Mouse (Mus musculus) liver, embryonic 15.5 days (tissue): ENCODE results near the gene Snx13. TPM values are rescaled to one million over a fixed set of nuclear protein-coding genes. Genes with fewer than 3 reads are reported as not detected.

ENCODE experiments used
- ATAC-seq: fragments of 200-750 bp; cut with Nextera tagmentation; 2 replicates; pipeline ENCODE4 v1.8.0; 2017; ENCODE audit warnings: moderate number of reproducible peaks, mild to moderate bottlenecking, moderate library complexity; ENCODE audit not compliant: insufficient read depth
- H3K27ac ChIP-seq: fragments of 300-500 bp; sonication (generic); replicated peaks from 2 replicates; pipeline ENCODE4 v1.5.1; 2015; ENCODE audit warnings: mild to moderate bottlenecking, inconsistent platforms
- H3K27me3 ChIP-seq: fragments of 300-500 bp; sonication (generic); 2 replicates; pipeline ENCODE4 v1.6.1; 2015; ENCODE audit warnings: mild to moderate bottlenecking, inconsistent platforms
- H3K36me3 ChIP-seq: fragments of 300-500 bp; sonication (generic); replicated peaks from 2 replicates; pipeline ENCODE4 v1.6.1; 2015; ENCODE audit warnings: moderate library complexity, mild to moderate bottlenecking, inconsistent platforms
- H3K4me1 ChIP-seq: fragments of 300-500 bp; sonication (generic); replicated peaks from 2 replicates; pipeline ENCODE4 v1.6.1; 2015; ENCODE audit warnings: inconsistent platforms
- H3K4me2 ChIP-seq: fragments of 300-500 bp; sonication (generic); 2 replicates; pipeline ENCODE4 v1.6.1; 2015; ENCODE audit warnings: moderate library complexity, mild to moderate bottlenecking, inconsistent platforms
- H3K4me3 ChIP-seq: fragments of 300-500 bp; sonication (generic); replicated peaks from 2 replicates; pipeline ENCODE4 v1.5.1; 2015; ENCODE audit warnings: mild to moderate bottlenecking, inconsistent platforms
- H3K9ac ChIP-seq: fragments of 300-500 bp; sonication (generic); 2 replicates; pipeline ENCODE4 v1.6.1; 2015; ENCODE audit warnings: moderate library complexity, mild to moderate bottlenecking, inconsistent platforms
- H3K9me3 ChIP-seq: fragments of 300-500 bp; sonication (generic); replicated peaks from 2 replicates; pipeline ENCODE4 v1.6.1; 2016; ENCODE audit warnings: inconsistent platforms
- WGBS: fragments of 180-500 bp; shearing (Covaris S2); methylation state at CpG from one replicate; pipeline ENCODE4 v1.1.7; 2015; ENCODE audit warnings: mixed read lengths; ENCODE audit not compliant: insufficient replicate concordance; 5-methylcytosine and 5-hydroxymethylcytosine counted together
- polyA plus RNA-seq: library from polyadenylated mRNA; unstranded; fragments of >200 nt; fragmentation: Nextera tagmentation; extraction: Ambion mirVana; gene quantifications from 2 replicates; pipeline ENCODE4 v1.2.1, GENCODE M21; 2015

The Snx13 gene
- 6.7 and 9.2 TPM in 2 replicates for polyA plus RNA-seq

DNA sequence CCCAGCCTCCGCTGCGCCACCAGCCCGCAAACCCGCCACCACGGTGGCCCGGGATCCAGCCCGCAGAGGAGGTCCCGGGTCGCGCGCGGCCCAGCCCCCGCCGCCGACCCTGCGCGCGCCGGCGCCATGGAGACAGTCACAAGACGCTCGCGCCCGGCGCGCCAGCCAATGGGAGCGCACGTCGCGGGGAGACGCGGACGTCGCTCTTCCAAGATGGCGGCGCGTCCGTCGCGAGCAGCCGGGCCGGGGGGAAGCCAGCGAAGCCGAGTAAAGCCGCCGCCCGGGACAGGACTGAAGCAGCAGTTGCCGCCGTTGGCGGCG, at the start of gene Snx13:
Snx13 (plus strand) TSS at position 188 of the 321 bp plus-strand sequence.
- H3K4me2 ChIP-seq, result peak within 1 kb of the TSS; percentile 80
- peak; percentile 94 for ATAC-seq
- no peaks in the 10 kb centered on the region for H3K9me3 ChIP-seq
- peak within 1 kb of the TSS; percentile 96 for H3K4me3 ChIP-seq
- H3K9ac ChIP-seq, result peak within 1 kb of the TSS; percentile 94
- peak within 1 kb of the TSS; percentile 95 for H3K27ac ChIP-seq
- peaks cover 21% of the 10 kb centered on the region for H3K4me1 ChIP-seq
- H3K36me3 ChIP-seq, result no peaks in the 10 kb centered on the region
- H3K27me3 ChIP-seq, result no peaks in the 10 kb centered on the region
- WGBS, result under 1% methylated on average over 51 of the region's 51 CpGs

DNA sequence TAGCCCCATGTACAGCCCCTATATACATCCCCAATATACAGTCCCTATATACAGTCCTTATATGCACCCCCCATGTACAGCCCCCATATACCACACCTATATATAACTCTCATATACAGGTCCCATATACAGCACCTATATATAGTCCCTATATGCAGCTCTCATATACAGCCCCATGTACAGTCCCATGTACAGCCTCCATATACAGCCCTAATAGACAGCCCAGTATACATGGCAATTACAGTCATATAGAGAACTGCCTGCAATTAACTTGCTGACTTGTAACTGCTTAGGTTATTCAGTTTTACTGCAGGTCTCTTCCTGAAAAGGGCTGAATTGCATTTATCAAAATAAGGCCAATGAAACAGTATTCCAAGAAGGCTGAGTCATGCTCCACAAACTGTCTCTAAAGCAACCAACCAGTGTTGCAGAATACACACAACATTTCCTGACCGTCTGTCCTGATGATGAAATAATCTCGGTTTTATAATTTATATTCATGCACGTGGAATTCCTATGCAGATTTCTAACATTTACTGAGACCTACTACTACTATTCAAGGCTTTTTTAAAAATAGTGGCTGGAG, 49.3 kb upstream of the Snx13 start:
- Histone ChIP-seq H3K36me3 (no peaks in the 10 kb centered on the region), H3K4me3 (no peak overlapping the region), H3K4me2 (no peak overlapping the region), H3K27me3 (no peaks in the 10 kb centered on the region), H3K9me3 (no peaks in the 10 kb centered on the region), H3K27ac (no peak overlapping the region), H3K4me1 (no peaks in the 10 kb centered on the region), H3K9ac (no peak overlapping the region)
- ATAC-seq, result no peak
- WGBS, result 48% methylated on average over 3 of the region's 3 CpGs

DNA sequence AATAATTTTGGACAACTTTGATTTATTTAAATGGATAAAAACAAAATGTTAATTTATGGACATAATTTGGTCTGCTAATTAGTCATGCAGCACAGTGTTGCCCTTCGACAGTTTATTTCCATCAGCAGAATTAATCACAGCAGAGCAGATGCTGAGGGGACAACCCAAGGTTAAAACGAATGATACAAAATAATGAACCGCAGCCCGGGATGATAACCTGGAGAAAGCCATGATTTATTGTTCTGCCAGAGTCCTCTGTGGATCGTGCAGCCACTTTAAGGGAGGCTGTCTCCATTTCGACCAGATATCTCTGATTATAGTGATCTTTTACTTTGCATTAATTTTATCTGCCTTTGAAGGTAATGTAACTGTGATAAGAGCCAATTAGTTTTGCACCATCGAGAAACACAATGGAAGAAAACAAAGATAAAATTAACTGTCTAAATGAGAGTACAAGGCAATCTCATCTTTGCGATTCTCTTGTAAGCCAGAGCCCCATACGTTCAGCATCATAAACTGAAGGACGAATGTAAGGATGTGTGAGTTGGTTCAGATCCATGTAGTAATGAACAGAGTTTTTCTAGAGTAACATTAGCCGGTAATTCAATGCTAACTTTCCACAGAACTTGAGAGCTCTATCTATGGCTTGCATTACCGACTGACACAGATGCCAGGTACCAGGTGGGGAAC, 48.1 kb upstream of the Snx13 start:
- H3K4me1 ChIP-seq, result no peaks in the 10 kb centered on the region
- H3K27me3 ChIP-seq, result no peaks in the 10 kb centered on the region
- H3K9me3 ChIP-seq, result no peaks in the 10 kb centered on the region
- H3K4me3 ChIP-seq, result no peak overlapping the region
- WGBS, result 64% methylated on average over 12 of the region's 12 CpGs
- no peak overlapping the region for H3K27ac ChIP-seq
- H3K36me3 ChIP-seq, result no peaks in the 10 kb centered on the region
- no peak overlapping the region for H3K9ac ChIP-seq
- no peak overlapping the region for H3K4me2 ChIP-seq
- ATAC-seq, result no peak

DNA sequence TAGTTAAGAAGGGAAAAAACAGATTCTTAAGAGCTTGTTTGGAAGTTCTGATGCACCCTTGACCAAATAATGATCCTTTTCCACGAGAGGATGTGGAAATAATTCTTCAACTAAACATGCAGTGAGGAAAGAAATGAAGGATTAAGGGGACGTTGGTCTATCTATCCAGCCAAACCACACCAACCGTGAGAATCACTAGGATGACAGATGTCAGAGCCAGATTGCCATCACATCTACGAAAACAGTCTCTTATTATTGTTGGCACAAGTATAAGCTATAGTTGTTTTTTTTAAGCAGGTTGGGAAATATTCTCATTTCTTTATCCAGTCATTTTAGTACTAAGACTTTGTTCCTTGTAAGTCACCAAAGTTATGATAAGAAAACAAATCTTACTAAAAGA, 46.7 kb upstream of the Snx13 start:
- no peaks in the 10 kb centered on the region for H3K36me3 ChIP-seq
- no peak overlapping the region for H3K4me3 ChIP-seq
- no peak overlapping the region for H3K9ac ChIP-seq
- WGBS, result 21% methylated on average over 4 of the region's 4 CpGs
- no peaks in the 10 kb centered on the region for H3K9me3 ChIP-seq
- no peak overlapping the region for H3K4me2 ChIP-seq
- ATAC-seq, result no peak
- H3K4me1 ChIP-seq, result no peaks in the 10 kb centered on the region
- no peak overlapping the region for H3K27ac ChIP-seq
- H3K27me3 ChIP-seq, result no peaks in the 10 kb centered on the region

DNA sequence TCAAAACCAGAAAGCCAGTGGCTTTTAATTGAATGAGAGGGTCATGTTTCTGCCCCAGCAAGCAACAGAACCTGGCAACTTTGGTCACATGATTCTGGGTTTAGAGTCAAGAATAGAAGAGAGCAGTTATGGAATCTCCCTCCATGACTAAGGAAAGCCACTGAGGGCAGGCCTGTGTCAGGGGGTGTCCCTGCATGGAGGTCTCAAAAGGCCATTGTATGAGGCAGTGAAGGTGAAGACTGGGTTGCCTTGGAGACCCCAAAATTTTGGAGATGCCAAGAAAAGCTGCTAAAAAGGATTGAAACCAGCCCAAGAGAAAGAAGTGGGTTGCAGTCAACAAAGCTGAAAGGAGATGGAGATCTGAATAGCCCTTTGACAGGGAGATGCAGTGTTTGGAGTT, 41.2 kb upstream of the Snx13 start:
- no peak overlapping the region for H3K4me2 ChIP-seq
- no peak overlapping the region for H3K4me3 ChIP-seq
- no peak for ATAC-seq
- H3K36me3 ChIP-seq, result no peaks in the 10 kb centered on the region
- H3K27ac ChIP-seq, result no peak overlapping the region
- no peaks in the 10 kb centered on the region for H3K9me3 ChIP-seq
- H3K27me3 ChIP-seq, result no peaks in the 10 kb centered on the region
- H3K9ac ChIP-seq, result no peak overlapping the region
- H3K4me1 ChIP-seq, result no peaks in the 10 kb centered on the region

DNA sequence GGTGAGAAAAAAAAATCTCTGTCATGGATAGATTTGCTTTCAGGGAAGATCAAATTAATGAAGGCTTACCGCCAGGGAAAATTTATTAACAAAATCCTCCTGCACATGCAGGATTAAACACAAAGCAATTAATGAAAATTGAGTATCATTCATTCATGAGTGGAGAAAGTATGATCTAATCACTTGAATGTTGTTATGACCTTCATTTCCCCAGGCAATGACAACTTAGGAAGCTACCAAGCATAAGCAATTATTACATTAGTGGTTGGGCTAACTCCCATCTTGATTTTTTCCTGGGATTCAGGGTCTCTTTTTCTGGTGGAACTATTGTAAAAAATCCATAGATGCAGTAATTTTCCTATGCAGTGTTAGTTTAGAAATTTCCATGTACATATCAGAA, 39.1 kb upstream of the Snx13 start:
- H3K27ac ChIP-seq, result no peak overlapping the region
- no peak for ATAC-seq

DNA sequence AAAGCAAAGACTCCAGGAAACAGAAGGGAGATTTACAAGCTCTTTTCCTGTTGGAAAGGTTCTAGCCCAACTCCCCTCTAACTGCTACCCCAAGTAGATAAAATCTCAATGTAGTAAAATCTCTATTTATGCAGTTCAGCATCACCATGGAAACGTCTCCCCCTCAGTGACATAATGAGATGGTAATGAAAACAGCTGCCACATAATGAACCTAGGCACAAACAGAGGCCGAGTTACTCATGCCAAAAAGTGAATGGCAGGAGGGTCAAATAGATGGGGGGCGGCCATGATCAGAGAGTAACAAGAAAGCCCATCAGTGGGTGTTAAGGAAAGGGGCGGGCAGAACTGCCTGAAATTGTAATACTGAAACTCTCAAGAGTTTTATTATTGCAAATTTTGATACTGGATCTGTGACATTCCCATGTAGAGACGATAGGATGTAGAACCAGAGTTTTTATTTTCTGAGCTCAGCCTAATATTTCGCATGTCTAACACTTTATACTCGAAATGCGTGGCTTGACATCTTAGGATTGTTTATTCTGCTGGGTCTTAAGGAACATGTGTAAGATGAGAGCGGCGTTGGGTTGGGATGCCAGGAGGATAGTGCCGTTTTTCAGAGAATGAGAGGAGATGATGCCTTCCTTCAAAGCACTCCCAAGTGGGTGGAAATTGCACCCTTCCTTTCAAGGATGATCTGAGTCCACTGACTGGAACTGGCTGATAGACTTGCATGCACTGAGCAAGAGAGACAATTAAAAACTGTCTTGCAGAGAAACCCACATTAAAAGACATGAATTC, 38.4 kb upstream of the Snx13 start:
- H3K36me3 ChIP-seq, result no peaks in the 10 kb centered on the region
- no peaks in the 10 kb centered on the region for H3K9me3 ChIP-seq
- ATAC-seq, result no peak
- no peak overlapping the region for H3K4me2 ChIP-seq
- WGBS, result 60% methylated on average over 11 of the region's 11 CpGs
- H3K4me1 ChIP-seq, result no peaks in the 10 kb centered on the region
- H3K9ac ChIP-seq, result no peak overlapping the region
- H3K4me3 ChIP-seq, result no peak overlapping the region
- H3K27me3 ChIP-seq, result no peaks in the 10 kb centered on the region
- no peak overlapping the region for H3K27ac ChIP-seq

More for the DNA sequence above, 39.1 kb upstream of the Snx13 start:
- Histone ChIP-seq H3K4me1 (no peaks in the 10 kb centered on the region), H3K4me2 (no peak overlapping the region), H3K4me3 (no peak overlapping the region), H3K36me3 (no peaks in the 10 kb centered on the region), H3K9me3 (no peaks in the 10 kb centered on the region), H3K9ac (no peak overlapping the region), H3K27me3 (no peaks in the 10 kb centered on the region)
- 64% methylated on average over 1 of the region's 1 CpGs for WGBS

DNA sequence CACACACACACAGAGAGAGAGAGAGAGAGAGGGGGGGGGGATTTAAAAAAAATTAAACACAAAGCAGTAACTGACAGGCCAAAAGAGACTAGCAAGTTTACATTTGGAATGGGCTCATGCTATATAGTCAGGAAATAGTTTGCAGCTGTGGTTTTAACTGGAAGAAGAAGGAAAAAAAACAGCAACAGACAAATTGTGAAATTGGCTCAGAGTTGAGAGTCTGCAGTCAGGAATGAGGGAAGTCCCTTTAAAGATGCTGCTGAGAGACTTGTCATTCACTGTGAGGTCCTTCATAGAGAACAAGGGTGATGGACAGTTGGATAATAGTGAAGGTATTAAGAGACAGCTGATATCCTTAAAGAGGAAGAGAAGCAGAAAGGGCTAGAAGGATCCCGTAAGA, 35.5 kb upstream of the Snx13 start:
- WGBS, result 45% methylated on average over 1 of the region's 1 CpGs
- H3K4me2 ChIP-seq, result no peak overlapping the region
- no peak overlapping the region for H3K27ac ChIP-seq
- H3K27me3 ChIP-seq, result no peaks in the 10 kb centered on the region
- no peak for ATAC-seq
- H3K9me3 ChIP-seq, result no peaks in the 10 kb centered on the region
- no peak overlapping the region for H3K4me3 ChIP-seq
- no peaks in the 10 kb centered on the region for H3K36me3 ChIP-seq
- H3K4me1 ChIP-seq, result no peaks in the 10 kb centered on the region
- no peak overlapping the region for H3K9ac ChIP-seq

DNA sequence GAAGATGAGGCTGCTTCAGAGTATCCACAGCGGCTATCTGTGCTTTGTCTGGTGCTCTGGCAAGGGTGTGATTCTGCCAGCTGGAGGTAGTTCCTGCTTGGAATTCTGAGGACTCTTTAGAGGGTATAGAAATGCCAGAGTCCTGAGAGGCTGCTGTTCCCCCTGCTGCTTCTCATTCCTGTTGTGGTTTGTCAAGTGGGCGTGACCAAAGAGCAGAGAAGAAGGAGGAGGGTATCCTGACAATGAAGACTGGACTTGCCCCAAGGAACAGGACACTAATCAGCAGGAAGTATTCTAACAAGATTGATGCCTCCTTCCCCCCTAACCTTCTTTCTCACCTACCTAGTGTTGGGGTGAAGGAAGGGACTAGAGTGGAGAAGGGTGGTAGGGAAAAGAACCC, 33.0 kb upstream of the Snx13 start:
- Histone ChIP-seq H3K4me1 (no peaks in the 10 kb centered on the region; the same call in 1 of the 2 replicates), H3K36me3 (no peaks in the 10 kb centered on the region), H3K27ac (no peak overlapping the region), H3K4me2 (no peak overlapping the region), H3K4me3 (no peak overlapping the region), H3K9me3 (no peaks in the 10 kb centered on the region), H3K9ac (no peak overlapping the region), H3K27me3 (no peaks in the 10 kb centered on the region)
- 43% methylated on average over 2 of the region's 2 CpGs for WGBS
- no peak for ATAC-seq

DNA sequence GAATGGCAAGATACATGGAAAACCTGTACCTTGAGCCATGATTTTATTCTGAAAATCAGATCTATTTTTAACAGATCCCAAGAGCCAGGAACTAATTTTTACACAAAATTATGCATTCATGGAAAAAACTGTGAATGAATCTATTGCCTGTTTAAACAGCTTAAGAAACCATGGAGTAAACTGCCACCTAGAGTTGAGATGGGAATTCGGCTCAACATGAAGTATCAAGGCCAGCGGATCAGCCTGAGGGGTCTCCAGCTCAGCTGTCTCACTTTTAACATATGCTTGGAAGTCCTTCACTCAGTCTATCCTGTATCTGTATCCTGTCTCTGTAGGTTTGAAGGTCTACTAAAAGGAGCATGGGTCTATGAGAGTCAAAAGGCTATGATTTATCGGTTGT, 30.9 kb upstream of the Snx13 start:
- Histone ChIP-seq H3K36me3 (no peaks in the 10 kb centered on the region), H3K4me2 (no peak overlapping the region), H3K4me1 (no peaks in the 10 kb centered on the region; the same call in 1 of the 2 replicates), H3K4me3 (no peak overlapping the region), H3K9me3 (no peaks in the 10 kb centered on the region), H3K27me3 (no peaks in the 10 kb centered on the region), H3K9ac (no peak overlapping the region), H3K27ac (no peak overlapping the region)
- 64% methylated on average over 3 of the region's 3 CpGs for WGBS
- no peak for ATAC-seq

DNA sequence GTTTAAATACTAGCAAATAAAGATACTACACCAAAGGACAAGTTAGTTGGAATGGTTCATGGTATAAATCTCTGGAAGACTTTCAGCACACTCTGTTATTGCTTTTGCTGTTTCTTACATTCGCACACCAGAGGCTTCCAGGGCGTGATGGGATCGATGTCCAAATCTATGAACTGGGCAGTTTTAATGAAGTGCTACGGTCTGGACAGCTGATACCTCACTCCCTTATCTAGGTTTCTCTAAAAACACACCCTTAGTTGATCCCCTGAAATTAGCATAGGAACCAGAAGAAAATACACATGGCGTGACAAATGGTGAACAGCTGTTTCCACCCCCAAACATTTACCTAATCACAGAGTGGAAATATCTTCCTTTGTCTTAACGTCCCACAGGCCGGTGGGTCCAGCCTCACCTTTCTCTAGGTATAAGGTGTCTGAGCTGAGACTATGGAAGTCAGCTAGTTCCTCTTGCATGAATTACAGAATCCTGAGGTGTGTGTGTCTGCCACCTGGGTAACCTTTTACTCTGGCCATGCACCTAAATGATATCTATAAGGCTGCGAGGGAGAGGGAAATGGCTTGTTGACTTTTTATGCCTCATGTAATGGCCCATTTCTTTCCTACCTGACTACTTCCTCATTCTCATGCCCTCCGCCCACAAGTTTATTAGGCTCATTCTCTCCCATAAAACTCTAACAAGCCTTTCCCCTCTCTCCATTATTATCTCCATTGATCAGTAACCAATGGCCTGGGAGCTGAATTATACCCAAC, 30.3 kb upstream of the Snx13 start:
- Histone ChIP-seq H3K36me3 (no peaks in the 10 kb centered on the region), H3K27me3 (no peaks in the 10 kb centered on the region), H3K9ac (no peak overlapping the region), H3K4me2 (no peak overlapping the region), H3K4me1 (no peaks in the 10 kb centered on the region; the same call in 1 of the 2 replicates), H3K27ac (no peak overlapping the region), H3K9me3 (no peaks in the 10 kb centered on the region), H3K4me3 (no peak overlapping the region)
- ATAC-seq, result no peak
- 67% methylated on average over 9 of the region's 9 CpGs for WGBS
